Mouse (Mus musculus) limb, embryonic 11.5 days (tissue): ENCODE data around the gene Zc3hav1l. TPM values are rescaled to one million over a fixed set of nuclear protein-coding genes. Genes with fewer than 3 reads are reported as not detected.

ENCODE experiments used
- ATAC-seq: fragments of 200-750 bp; cut with Nextera tagmentation; 2 replicates; pipeline ENCODE4 v1.8.0; 2017; ENCODE audit warnings: low read depth; ENCODE audit not compliant: insufficient number of reproducible peaks, low FRiP score, low TSS enrichment
- DNase-seq: peaks from one replicate; pipeline ENCODE4 v3.0.0-alpha.2; 2015; ENCODE audit warnings: low spot score
- H3K27ac ChIP-seq: fragments of 300-500 bp; sonication (generic); replicated peaks from 2 replicates; pipeline ENCODE4 v1.5.1; 2014; ENCODE audit warnings: low read depth, mild to moderate bottlenecking, low read length
- H3K27me3 ChIP-seq: fragments of 300-500 bp; sonication (generic); 2 replicates; pipeline ENCODE4 v1.6.1; 2014; ENCODE audit warnings: mild to moderate bottlenecking, low read length, mixed read lengths; ENCODE audit not compliant: control insufficient read depth, insufficient read depth
- H3K36me3 ChIP-seq: fragments of 300-500 bp; sonication (generic); 2 replicates; pipeline ENCODE4 v1.6.1; 2014; ENCODE audit warnings: mild to moderate bottlenecking, low read length, moderate library complexity, mixed read lengths; ENCODE audit not compliant: control insufficient read depth, insufficient read depth
- H3K4me1 ChIP-seq: fragments of 300-500 bp; sonication (generic); 2 replicates; pipeline ENCODE4 v1.6.1; 2014; ENCODE audit warnings: low read length, mixed read lengths; ENCODE audit not compliant: control insufficient read depth, insufficient read depth
- H3K4me2 ChIP-seq: fragments of 300-500 bp; sonication (generic); 2 replicates; pipeline ENCODE4 v1.6.1; 2014; ENCODE audit warnings: low read depth, mild to moderate bottlenecking, moderate library complexity; ENCODE audit not compliant: severe bottlenecking
- H3K4me3 ChIP-seq: fragments of 300-500 bp; sonication (generic); 2 replicates; pipeline ENCODE4 v1.5.1; 2014; ENCODE audit warnings: low read depth, low read length
- H3K9ac ChIP-seq: fragments of 300-500 bp; sonication (generic); 2 replicates; pipeline ENCODE4 v1.6.1; 2014; ENCODE audit warnings: mild to moderate bottlenecking, low read length
- H3K9me3 ChIP-seq: fragments of 300-500 bp; sonication (generic); 2 replicates; pipeline ENCODE4 v1.6.1; 2016; ENCODE audit warnings: low read length; ENCODE audit not compliant: control insufficient read depth
- WGBS: fragments of 180-500 bp; shearing (Covaris S2); extraction: QIAGEN DNeasy Blood & Tissue Kit; methylation state at CpG from one replicate; pipeline ENCODE4 v1.1.7; 2014; 5-methylcytosine and 5-hydroxymethylcytosine counted together
- polyA plus RNA-seq: library from polyadenylated mRNA; unstranded; fragments of >200 nt; fragmentation: Nextera tagmentation; extraction: Ambion mirVana; gene quantifications from 2 replicates; pipeline ENCODE4 v1.2.1, GENCODE M21; 2014

The Zc3hav1l gene
- polyA plus RNA-seq, 1 experiment from 2014 or later = 17.3 TPM

GRCm38 (mm10) chr6:38256793-38257192 lies 42.3 kb downstream of the Zc3hav1l start:
- DNase-seq (no peak), ATAC-seq (no peak)
- Histone ChIP-seq H3K9me3 (no peaks in the 10 kb centered on the region), H3K27ac (no peak overlapping the region), H3K36me3 (no peaks in the 10 kb centered on the region), H3K9ac (no peak overlapping the region), H3K4me3 (no peak overlapping the region), H3K4me2 (no peak overlapping the region), H3K4me1 (peaks cover 13% of the 10 kb centered on the region), H3K27me3 (no peaks in the 10 kb centered on the region)
- WGBS = 87% methylated on average over 4 of the region's 4 CpGs

GRCm38 (mm10) chr6:38255794-38256193 lies 43.3 kb downstream of the Zc3hav1l start:
- Histone ChIP-seq H3K4me3 (no peak overlapping the region), H3K4me2 (no peak overlapping the region), H3K9ac (no peak overlapping the region), H3K27me3 (no peaks in the 10 kb centered on the region), H3K4me1 (peaks cover 18% of the 10 kb centered on the region), H3K9me3 (no peaks in the 10 kb centered on the region), H3K27ac (no peak overlapping the region), H3K36me3 (no peaks in the 10 kb centered on the region)
- 63% methylated on average over 2 of the region's 2 CpGs for WGBS
- ATAC-seq (no peak), DNase-seq (no peak)

GRCm38 (mm10) chr6:38253736-38254641 lies 45.1 kb downstream of the Zc3hav1l start, which contains the start of gene D630045J12Rik:
D630045J12Rik (minus strand) TSS chr6:38254009.
- Histone ChIP-seq H3K36me3 (no peaks in the 10 kb centered on the region), H3K9me3 (no peaks in the 10 kb centered on the region), H3K4me1 (peaks cover 18% of the 10 kb centered on the region), H3K9ac (peak within 1 kb of the TSS; percentile 95), H3K27me3 (no peaks in the 10 kb centered on the region), H3K27ac (peak within 1 kb of the TSS; percentile 77), H3K4me2 (peak within 1 kb of the TSS; percentile 71), H3K4me3 (peak within 1 kb of the TSS; percentile 80)
- under 1% methylated on average over 97 of the region's 118 CpGs for WGBS
- peak; percentile 77 for DNase-seq
- peak; percentile 91 for ATAC-seq

GRCm38 (mm10) chr6:38252766-38253735 lies 46.0 kb downstream of the Zc3hav1l start:
- Histone ChIP-seq H3K4me3 (peak overlapping the region; percentile 80), H3K36me3 (no peaks in the 10 kb centered on the region), H3K9me3 (no peaks in the 10 kb centered on the region), H3K4me2 (peak overlapping the region; percentile 71), H3K27me3 (no peaks in the 10 kb centered on the region), H3K4me1 (peaks cover 24% of the 10 kb centered on the region), H3K9ac (peak overlapping the region; percentile 95), H3K27ac (peak overlapping the region; percentile 56; the same call in 1 of the 2 replicates)
- 6% methylated on average over 19 of the region's 19 CpGs for WGBS
- ATAC-seq (no peak), DNase-seq (peak; percentile 58)

GRCm38 (mm10) chr6:38252139-38252538 lies 46.9 kb downstream of the Zc3hav1l start:
- H3K4me2 ChIP-seq = peak overlapping the region; percentile 71
- peaks cover 25% of the 10 kb centered on the region for H3K4me1 ChIP-seq
- H3K9ac ChIP-seq = peak overlapping the region; percentile 39; the same call in 1 of the 2 replicates
- ATAC-seq (no peak), DNase-seq (peak; percentile 24)
- H3K27me3 ChIP-seq = no peaks in the 10 kb centered on the region
- no peak overlapping the region for H3K4me3 ChIP-seq
- WGBS = 44% methylated on average over 10 of the region's 10 CpGs
- no peak overlapping the region for H3K27ac ChIP-seq
- H3K36me3 ChIP-seq = no peaks in the 10 kb centered on the region
- H3K9me3 ChIP-seq = no peaks in the 10 kb centered on the region

- Histone ChIP-seq H3K27ac (no peak overlapping the region), H3K4me3 (no peak overlapping the region), H3K27me3 (no peaks in the 10 kb centered on the region), H3K4me2 (no peak overlapping the region), H3K4me1 (peaks cover 25% of the 10 kb centered on the region), H3K9me3 (no peaks in the 10 kb centered on the region), H3K9ac (no peak overlapping the region), H3K36me3 (no peaks in the 10 kb centered on the region)
- ATAC-seq (no peak), DNase-seq (no peak)
- 40% methylated on average over 4 of the region's 4 CpGs for WGBS
Measured at GRCm38 (mm10) chr6:38251464-38251863, 47.6 kb downstream of the Zc3hav1l start.

- no peaks in the 10 kb centered on the region for H3K36me3 ChIP-seq
- H3K4me1 ChIP-seq = peaks cover 22% of the 10 kb centered on the region
- DNase-seq (no peak), ATAC-seq (no peak)
- H3K4me2 ChIP-seq = no peak overlapping the region
- H3K27me3 ChIP-seq = no peaks in the 10 kb centered on the region
- H3K27ac ChIP-seq = no peak overlapping the region
- no peaks in the 10 kb centered on the region for H3K9me3 ChIP-seq
- H3K4me3 ChIP-seq = no peak overlapping the region
- 94% methylated on average over 4 of the region's 4 CpGs for WGBS
- H3K9ac ChIP-seq = no peak overlapping the region
Measured at GRCm38 (mm10) chr6:38247362-38247761, 51.7 kb downstream of the Zc3hav1l start.

- Histone ChIP-seq H3K27ac (no peak overlapping the region), H3K4me2 (no peak overlapping the region), H3K36me3 (no peaks in the 10 kb centered on the region), H3K9ac (no peak overlapping the region), H3K9me3 (no peaks in the 10 kb centered on the region), H3K4me3 (no peak overlapping the region), H3K27me3 (no peaks in the 10 kb centered on the region), H3K4me1 (peaks cover 12% of the 10 kb centered on the region)
- 80% methylated on average over 3 of the region's 3 CpGs for WGBS
- ATAC-seq (no peak), DNase-seq (no peak)
Measured at GRCm38 (mm10) chr6:38244806-38245205, 54.3 kb downstream of the Zc3hav1l start.
